Mouse (Mus musculus) cerebellum, postnatal 14 days (tissue): ENCODE results near the gene Ddx56.

Source experiments
- DNase-seq, 2 experiments: peaks; one replicate each; pipeline ENCODE4 v3.0.0; 2021; ENCODE audit warnings: mixed read lengths in 2 of 2

Ddx56 gene

DNA sequence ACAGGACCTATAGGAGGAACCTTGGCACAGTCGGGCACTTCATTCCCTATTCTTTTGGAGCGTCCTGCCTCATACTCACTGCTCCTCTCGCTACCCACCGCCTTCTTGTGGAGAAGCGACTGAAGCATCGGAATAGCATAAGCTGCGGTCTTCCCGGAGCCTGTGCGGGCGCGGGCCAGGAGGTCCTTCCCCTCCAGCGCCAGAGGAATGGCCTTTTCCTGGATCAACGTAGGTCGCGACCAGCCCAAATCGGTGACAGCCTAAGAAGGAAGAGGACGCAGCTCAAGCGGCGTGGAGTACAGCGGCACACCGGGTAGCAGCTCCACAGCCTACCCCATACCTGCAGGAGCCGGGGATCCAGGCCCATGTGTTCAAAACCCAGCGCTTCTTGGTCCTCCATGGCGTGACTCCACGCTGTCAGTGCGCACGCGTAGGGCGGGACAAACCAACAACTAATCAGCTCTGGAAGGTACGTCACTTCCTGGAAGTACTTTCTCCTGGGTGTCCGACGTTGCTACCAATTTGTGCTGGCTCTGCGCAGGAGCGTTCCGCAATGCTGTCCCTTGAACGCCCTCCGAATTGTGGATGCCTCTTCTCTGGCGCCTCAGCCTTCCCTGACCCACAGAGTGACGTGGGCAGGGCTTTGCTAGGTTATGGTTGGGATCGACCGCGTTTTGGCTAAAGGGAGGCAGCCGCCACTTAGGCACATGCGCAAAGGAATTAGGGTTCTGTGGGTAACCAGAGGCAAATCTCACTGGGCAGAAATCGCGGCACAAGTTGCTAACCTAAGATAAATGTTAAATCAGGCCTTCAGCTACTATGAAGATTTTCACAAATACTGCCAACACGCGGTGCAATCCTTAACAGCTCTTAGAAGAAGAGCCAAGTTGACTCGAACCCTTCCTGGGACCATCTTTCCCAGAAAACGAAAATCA is at the start of gene Ddx56:
Gene Ddx56, minus strand, starts transcription at position 453 of the 935 bp plus-strand sequence.
- peak; percentile 93 to 95 for DNase-seq

DNA sequence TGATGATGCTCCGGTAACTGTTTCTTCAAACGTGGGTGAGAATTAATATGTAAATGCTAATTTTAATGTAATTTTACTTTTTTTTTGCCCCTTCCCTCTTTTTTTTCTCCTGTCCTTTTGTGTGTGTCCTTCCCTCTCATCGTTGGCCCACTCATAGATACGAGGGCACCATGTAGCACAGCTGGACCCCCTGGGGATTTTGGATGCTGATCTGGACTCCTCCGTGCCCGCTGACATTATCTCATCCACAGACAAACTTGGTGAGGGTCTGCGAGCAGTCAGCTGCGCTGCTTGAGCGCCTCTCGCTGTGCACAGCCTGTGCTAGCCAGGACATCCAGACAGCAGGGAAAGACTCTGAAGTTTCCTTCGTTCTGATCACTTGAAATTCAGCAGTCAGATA is 49.2 kb upstream of the Ddx56 start:
- DNase-seq, result peak; percentile 18 to 21

- DNase-seq, result no peak
Measured at GRCm38 (mm10) chr11:6313874-6314406, 46.4 kb upstream of the Ddx56 start.

DNA sequence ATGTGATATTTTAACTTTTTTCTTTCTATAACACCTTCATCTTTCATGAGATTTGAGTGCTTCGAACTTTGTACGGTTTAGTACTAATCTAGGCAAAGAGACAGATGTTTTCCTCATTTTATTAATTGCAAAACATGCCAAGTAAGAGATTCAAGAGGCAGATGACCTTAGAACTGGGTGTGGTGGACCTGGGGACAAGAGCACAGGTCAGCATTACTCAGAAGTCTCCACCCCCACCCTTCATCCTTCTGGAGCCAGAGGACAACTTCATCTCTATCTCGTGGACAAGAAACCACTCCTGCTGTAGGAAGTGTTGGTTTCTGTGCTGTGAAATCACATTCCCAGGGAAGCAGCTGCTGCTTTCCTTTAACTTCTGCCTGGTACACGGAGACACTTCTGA is 40.6 kb upstream of the Ddx56 start:
- DNase-seq, result no peak

- DNase-seq, result no peak
Measured at GRCm38 (mm10) chr11:6305943-6306430, 38.4 kb upstream of the Ddx56 start.

GRCm38 (mm10) chr11:6302793-6303192 is 35.2 kb upstream of the Ddx56 start:
- no peak for DNase-seq

DNA sequence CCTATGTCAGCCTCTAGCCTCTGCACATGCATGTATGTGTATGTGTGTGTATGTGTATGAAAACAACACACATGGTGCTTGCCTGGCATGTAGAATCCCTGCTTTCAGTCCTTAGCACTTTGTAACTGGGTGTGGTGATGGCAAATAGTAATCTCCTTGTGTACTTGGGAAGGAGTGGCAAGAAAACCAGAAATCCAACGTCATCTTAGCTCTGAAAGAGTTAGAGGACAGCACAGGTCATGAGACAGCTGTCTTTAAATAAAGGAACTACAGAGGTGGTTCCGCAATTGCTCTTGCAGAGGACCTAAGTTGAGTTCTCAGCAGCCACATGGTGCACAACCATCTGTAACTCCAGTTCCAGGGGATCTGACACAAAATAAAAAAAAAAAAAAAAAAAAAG is 31.9 kb upstream of the Ddx56 start:
- DNase-seq, result no peak

- no peak for DNase-seq
Measured at GRCm38 (mm10) chr11:6296077-6296476, 28.5 kb upstream of the Ddx56 start.

GRCm38 (mm10) chr11:6294632-6295031 is 27.1 kb upstream of the Ddx56 start:
- no peak for DNase-seq

DNA sequence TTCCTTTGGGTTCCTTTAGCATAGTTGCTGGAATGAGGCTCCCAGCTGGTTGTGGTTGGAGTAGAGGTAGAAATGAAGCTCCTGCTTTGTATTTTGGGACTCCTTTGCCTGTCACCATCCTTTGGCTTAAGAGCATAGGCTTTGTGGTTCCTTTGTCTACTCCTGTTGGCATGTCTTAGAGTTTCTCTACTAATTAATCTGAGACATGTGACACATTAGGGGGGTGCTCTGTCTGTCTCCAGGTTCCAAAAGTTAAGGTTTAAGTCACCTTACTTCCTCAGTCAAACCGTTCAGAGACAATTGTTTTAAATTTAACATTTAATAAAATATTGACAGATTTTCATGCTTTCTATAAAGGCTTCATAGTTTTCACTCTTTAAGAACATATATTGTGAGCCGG is 26.0 kb upstream of the Ddx56 start:
- no peak for DNase-seq

DNA sequence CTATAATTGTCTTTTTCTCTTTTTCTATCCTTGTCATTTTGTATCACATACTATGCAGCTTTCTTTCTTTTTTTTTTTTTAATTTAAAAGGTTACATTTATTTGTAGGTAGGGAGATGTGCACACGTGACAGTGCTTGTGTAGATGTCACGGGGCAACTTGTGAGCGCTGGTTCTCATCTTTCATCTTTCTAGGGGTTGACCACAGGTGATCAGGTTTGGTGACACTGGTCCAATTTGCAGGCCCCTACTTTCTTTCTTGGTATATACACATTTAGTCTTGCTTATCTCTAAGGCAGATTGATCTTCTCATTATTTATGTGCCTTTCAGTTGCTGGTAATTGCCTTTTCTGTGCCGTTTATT is 25.4 kb upstream of the Ddx56 start:
- DNase-seq, result no peak

DNA sequence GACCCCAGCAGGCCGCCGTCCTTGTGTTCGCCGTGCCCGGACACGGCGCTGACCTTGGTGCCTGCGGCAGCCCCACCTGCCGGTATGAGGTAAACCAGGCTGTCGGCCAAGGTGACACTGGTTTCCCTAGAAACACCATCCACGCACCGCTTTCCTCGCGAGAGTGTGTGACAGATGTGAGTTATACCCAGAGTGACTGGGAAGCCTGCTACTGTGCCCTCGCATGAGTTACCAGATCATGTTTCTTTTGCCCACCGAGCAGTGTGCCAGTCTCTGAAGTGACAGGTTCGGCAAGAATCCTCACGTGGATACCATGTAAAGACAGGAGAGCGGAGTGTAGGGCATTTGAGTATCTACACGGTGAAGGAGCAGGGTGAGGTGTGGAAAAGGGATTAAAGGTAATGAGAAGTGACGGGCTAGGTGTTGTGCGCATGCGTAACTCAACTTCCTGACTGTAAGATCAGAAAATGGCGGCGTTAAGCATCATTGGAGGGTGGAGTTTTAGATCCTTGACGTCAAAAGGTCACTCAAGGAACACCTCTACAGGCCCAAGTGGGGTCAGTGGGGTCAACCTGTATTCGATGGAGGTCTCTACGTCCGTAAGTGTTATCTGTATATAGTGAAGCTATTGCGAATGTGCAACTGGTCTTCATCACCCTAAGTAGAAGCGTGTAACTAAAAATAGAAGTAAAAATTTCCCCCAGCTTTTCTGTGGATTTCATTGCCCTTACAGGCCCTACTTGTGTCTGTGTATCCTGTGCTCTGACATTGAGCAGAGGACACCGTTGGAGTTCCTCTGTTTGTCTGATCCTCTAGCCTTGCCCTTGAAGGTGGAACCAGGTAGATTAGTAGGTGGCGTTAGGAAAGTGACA is 24.8 kb upstream of the Ddx56 start:
- peak; percentile 75 to 94 for DNase-seq

- DNase-seq, result peak; percentile 99
Measured at GRCm38 (mm10) chr11:6291401-6292115, 24.0 kb upstream of the Ddx56 start, which contains the start of gene Ogdh. Gene Ogdh (plus strand): TSS chr11:6291633.

GRCm38 (mm10) chr11:6290883-6291282 is 23.3 kb upstream of the Ddx56 start:
- no peak for DNase-seq

DNA sequence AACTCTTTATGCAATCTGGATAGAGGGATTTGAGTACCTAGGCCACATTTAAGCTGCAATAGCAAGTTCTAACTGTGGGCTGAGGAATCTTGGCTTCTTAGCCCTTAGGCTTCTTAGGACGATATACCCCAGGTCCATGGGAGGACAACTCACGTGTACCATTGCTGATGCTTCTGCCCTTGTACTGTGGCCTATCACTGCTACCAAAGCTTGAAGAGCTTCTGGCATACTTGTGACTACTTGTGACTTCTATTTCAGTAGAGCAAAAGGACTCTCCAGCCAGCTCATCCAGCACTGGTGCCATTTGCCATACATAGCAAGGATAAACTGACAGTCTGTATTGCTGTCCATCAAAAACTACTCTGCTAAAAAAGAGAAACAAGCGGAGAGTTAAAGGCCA is 22.6 kb upstream of the Ddx56 start:
- no peak for DNase-seq

- no peak for DNase-seq
Measured at GRCm38 (mm10) chr11:6282940-6283339, 15.4 kb upstream of the Ddx56 start.

DNA sequence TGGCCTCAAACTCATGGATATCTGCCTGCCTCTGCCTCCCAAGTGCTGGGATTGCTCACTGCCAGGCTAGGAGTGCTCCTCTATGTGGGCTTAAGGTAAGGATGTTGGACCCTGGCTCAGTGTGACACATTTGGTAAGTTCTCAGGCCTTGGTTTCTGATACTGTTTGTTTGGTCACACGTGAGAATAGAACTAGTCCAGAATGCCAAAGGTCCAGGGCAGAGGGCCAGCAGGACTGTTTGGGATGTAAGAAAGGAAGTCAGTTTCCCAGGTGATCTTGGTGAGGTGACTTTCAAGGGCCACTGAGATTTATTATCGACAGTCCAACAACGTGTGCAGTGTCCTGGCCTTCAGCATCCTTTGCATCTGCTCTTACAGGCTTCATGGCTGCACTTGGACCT is 8.9 kb upstream of the Ddx56 start:
- no peak for DNase-seq

DNA sequence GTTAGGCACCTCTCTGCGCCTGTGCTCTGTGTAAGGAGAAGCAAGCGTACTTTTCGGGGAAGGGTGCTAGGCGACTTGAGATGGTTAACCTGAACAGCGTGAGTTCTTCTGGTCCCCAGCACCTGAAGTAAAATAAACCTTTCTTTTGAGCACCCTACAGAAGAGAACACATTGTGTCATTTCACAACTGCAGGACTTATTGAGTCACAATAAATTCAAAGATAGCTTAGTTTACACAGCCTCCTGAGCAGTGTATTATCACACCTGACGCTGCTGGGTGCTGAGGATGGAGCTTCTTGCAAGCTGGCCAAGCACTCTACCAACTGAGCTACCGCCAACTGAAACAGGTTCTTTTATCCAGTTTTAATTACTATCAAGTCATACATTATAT is 7.5 kb upstream of the Ddx56 start:
- DNase-seq, result no peak

GRCm38 (mm10) chr11:6274387-6275093 is 7.0 kb upstream of the Ddx56 start, which contains the start of gene Tmed4:
Gene Tmed4 (minus strand): TSS chr11:6274870.
- DNase-seq, result peak; percentile 100

DNA sequence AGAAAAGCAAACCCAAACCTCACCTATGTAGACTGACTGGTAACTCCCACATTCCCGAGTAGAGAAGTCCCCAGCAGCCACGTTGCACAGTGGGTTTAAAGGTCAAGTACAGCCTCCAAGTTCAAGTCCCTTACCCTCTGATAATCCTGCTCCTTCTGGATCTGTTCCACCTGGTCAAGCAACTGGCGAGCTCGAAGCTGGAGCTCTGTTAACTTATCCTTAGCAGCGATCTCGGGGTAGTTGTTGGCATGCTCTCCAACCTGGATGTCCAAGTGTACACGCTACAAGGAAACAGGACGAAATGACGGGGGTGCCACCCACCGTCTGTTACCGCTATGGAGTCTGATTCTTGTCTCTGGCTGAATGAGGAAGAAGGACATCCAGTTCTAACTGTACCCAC is 6.0 kb upstream of the Ddx56 start:
- peak; percentile 40 for DNase-seq

DNA sequence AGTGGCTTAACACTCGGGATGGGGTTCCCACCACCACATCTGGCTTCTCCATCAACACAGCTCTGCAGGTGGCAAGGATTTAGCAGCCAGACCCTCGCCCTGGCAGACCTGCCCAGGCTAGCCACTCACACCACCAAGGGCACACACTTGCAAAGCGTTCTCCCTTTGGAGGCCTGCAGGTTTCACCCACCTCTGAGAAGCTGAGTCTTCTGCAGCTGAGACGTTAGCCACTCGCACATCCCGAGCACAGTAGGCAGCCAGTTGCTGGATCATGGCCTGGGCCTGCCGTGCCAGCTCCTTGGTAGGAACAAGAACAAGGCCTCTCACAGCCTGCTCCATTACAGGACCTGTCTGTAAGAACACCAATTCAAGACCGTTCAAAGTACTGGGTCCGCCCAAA is 951 bp downstream of the Ddx56 start:
- peak in 1 of 2 experiments; percentile 26 for DNase-seq
